Mouse (Mus musculus): ENCODE results near the gene Mtmr2.

DNA sequence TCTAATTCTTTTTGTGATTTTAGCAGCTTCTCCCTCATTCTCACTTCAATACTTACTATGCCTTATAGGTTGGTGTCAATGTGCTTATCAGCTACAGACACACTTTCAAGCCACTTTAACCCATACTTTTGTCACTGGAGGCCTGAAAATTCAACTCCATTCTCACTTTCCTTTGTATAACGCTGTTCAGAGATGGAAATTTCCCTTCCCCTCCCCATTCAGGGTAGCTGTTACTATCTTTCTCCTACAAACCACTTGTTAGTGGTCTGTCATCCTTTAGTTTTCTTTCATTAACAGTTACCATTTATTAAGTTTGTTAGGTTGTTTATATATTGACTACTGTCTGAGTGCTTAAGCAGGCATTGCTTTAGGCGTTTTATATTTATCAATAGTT lies at the start of gene Mtmr2:
- TF ChIP-seq CTCF (conservative IDR thresholded peaks at IDR 0.05 in 1 of 2, IDR thresholded peaks at IDR 0.05 in 1 of 2; ENCODE audit: low read depth in 2 of 2, low read length in 2 of 2) (no peak), RCOR1 (conservative IDR thresholded peaks at IDR 0.05; ENCODE audit: low read depth, low read length) (no peak), UBTF (IDR thresholded peaks at IDR 0.05; ENCODE audit: low read depth, low read length) (no peak), ZC3H11A (IDR thresholded peaks at IDR 0.05; ENCODE audit: low read depth, low read length) (no peak), RAD21 (IDR thresholded peaks at IDR 0.05; ENCODE audit: low read depth, low read length) (no peak), USF1 (IDR thresholded peaks at IDR 0.05; ENCODE audit: low read depth, low read length) (no peak), MAFK (IDR thresholded peaks at IDR 0.05; ENCODE audit: insufficient replicate concordance, low read length) (no peak), ETS1 (conservative IDR thresholded peaks at IDR 0.05; ENCODE audit: low read depth, low read length) (no peak), POLR2A (IDR thresholded peaks at IDR 0.05; ENCODE audit: low read depth, low read length) (no peak), CHD1 (IDR thresholded peaks at IDR 0.05; ENCODE audit: low read depth, low read length) (no peak), MYC (IDR thresholded peaks at IDR 0.05; ENCODE audit: low read depth, low read length) (no peak), EP300 (IDR thresholded peaks at IDR 0.05; ENCODE audit: low read length) (no peak), NRF1 (IDR thresholded peaks at IDR 0.05; ENCODE audit: low read depth, low read length) (no peak)

Measured in CH12.LX (cell line).